ENCODE assay signal across 19 mouse cellular contexts in the genomic region with DNA sequence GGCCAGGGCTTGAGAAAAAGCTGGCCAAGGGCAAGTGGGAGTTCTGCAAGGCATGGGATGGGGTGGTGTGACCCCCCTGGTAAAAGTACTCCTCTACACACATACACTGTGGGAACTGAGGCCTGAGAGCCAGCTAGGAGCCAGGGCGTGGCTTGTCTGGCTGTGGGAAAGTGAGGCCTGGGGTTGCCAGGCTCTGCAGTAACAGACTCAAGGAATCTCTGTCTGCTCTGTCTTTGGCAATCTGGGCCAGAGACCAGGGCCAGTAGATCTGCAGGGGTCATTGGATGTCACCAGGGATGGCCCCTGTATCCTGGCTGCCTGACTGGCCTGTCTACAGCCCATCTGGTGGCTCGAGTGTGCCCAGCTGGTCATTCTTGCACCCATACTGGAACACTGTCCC.
DNase-seq lines count a peak whose midpoint lies in the region; ATAC-seq and TF ChIP-seq lines count a peak whose summit lies in the region.
"Had no signal": no experiment of that assay in that cellular context is flagged by ENCODE, and none has a peak within 500 bp of the region (broad histone marks: within the 10 kb centered on the region; RNA-seq: fewer than 3 reads in every experiment).

No protein-coding gene starts in this region.

- TF ChIP-seq CTCF in forebrain, postnatal 0 days (IDR thresholded peaks at IDR 0.05; ENCODE audit: low read depth) = no peak
- TF ChIP-seq CTCF in stomach, postnatal 0 days (IDR thresholded peaks at IDR 0.05; ENCODE audit: low read depth) = no peak

- H3K36me3 ChIP-seq in forebrain, postnatal 0 days (ENCODE audit: insufficient read depth) = no peaks in the 10 kb centered on the region
- no peaks in the 10 kb centered on the region for H3K36me3 ChIP-seq in midbrain, embryonic 13.5 days
- H3K36me3 ChIP-seq in stomach, postnatal 0 days (ENCODE audit: control insufficient read depth, insufficient read depth, low read length) = no peaks in the 10 kb centered on the region
- H3K36me3 ChIP-seq: G1E had no signal

- peaks cover 6% of the 10 kb centered on the region; the same call in 1 of the 2 replicates for H3K4me1 ChIP-seq in forebrain, postnatal 0 days (ENCODE audit: insufficient read depth)
- peaks cover 47% of the 10 kb centered on the region for H3K4me1 ChIP-seq in midbrain, embryonic 13.5 days (replicated peaks)
- no peaks in the 10 kb centered on the region for H3K4me1 ChIP-seq in stomach, postnatal 0 days (replicated peaks; ENCODE audit: control insufficient read depth, insufficient read depth)

- no peaks in the 10 kb centered on the region for H3K9me3 ChIP-seq in forebrain, postnatal 0 days (ENCODE audit: low read length)
- H3K9me3 ChIP-seq in midbrain, embryonic 13.5 days = no peaks in the 10 kb centered on the region
- no peaks in the 10 kb centered on the region for H3K9me3 ChIP-seq in stomach, postnatal 0 days (ENCODE audit: control insufficient read depth, low read length)
- H3K9me3 ChIP-seq: G1E had no signal

- TF ChIP-seq EP300 in stomach, postnatal 0 days (optimal IDR thresholded peaks at IDR 0.05) = no peak

- intact Hi-C loops in left cerebral cortex, postnatal 4 days (cut with DNase I) = no loop called here
- intact Hi-C loops in left cerebral cortex, postnatal 36 days (cut with DNase I) = no loop called here
- intact Hi-C loops in heart, postnatal 36 days (cut with DNase I) = no loop called here

- H3K27me3 ChIP-seq in forebrain, postnatal 0 days (ENCODE audit: insufficient read depth, low read length) = no peaks in the 10 kb centered on the region
- 0 out of 2 replicates have a peak, but pooled peaks cover 3% of the 10 kb centered on the region for H3K27me3 ChIP-seq in midbrain, embryonic 13.5 days
- H3K27me3 ChIP-seq in stomach, postnatal 0 days (ENCODE audit: control insufficient read depth, insufficient read depth, low read length) = no peaks in the 10 kb centered on the region

- WGBS in forebrain, postnatal 0 days = 54% methylated on average over 2 of the region's 2 CpGs
- 47% methylated on average over 2 of the region's 2 CpGs for WGBS in midbrain, embryonic 13.5 days
- WGBS in stomach, postnatal 0 days = 69% methylated on average over 2 of the region's 2 CpGs

- H3K4me2 ChIP-seq in forebrain, postnatal 0 days (ENCODE audit: low read depth) = no peak overlapping the region
- no peak overlapping the region for H3K4me2 ChIP-seq in midbrain, embryonic 13.5 days (replicated peaks)
- no peak overlapping the region for H3K4me2 ChIP-seq in stomach, postnatal 0 days (replicated peaks; ENCODE audit: low read depth)
- H3K4me2 ChIP-seq: heart, embryonic 11.5 days had no signal

- no peak overlapping the region for H3K9ac ChIP-seq in forebrain, postnatal 0 days
- no peak overlapping the region for H3K9ac ChIP-seq in midbrain, embryonic 13.5 days (replicated peaks)
- no peak overlapping the region for H3K9ac ChIP-seq in stomach, postnatal 0 days (ENCODE audit: low read length)

- ATAC-seq in forebrain, postnatal 0 days = 0 out of 2 replicates have a peak, but pooled peaks have one; percentile 32
- ATAC-seq in midbrain, embryonic 13.5 days = no peak
- ATAC-seq in stomach, postnatal 0 days (ENCODE audit: low FRiP score, low TSS enrichment) = no peak

- no peak overlapping the region for H3K27ac ChIP-seq in forebrain, postnatal 0 days (ENCODE audit: low read depth, low read length)
- H3K27ac ChIP-seq in midbrain, embryonic 13.5 days = peak overlapping the region; percentile 19; the same call in 1 of the 2 replicates
- H3K27ac ChIP-seq in stomach, postnatal 0 days (replicated peaks) = no peak overlapping the region
- H3K27ac ChIP-seq: gastrocnemius, adult 2 months had no signal

- DNase-seq in cerebellum, postnatal 10 days = peak; percentile 34 to 59
- DNase-seq in cerebellum, postnatal 4 days (ENCODE audit: low spot score in 2 of 2) = no peak
- DNase-seq in left cerebral cortex, postnatal 4 days = peak; percentile 51
- no peak for DNase-seq in left cerebral cortex, postnatal 36 days (ENCODE audit: low spot score in 2 of 2)
- no peak for DNase-seq in forebrain, postnatal 0 days
- DNase-seq in stomach, postnatal 0 days (ENCODE audit: low spot score) = no peak
- DNase-seq in heart, postnatal 36 days = no peak
- DNase-seq: adrenal gland, postnatal 36 days; embryo, embryonic 11 days; gastrocnemius, adult 2 months; heart, postnatal 14 days; kidney, adult 8-10 months; kidney, postnatal 25 days; liver; lung, adult 18-20 months; thymus, postnatal 14 days had no signal

- H3K4me3 ChIP-seq in forebrain, postnatal 0 days (ENCODE audit: low read depth, low read length) = no peak overlapping the region
- H3K4me3 ChIP-seq in midbrain, embryonic 13.5 days (replicated peaks) = no peak overlapping the region
- H3K4me3 ChIP-seq in stomach, postnatal 0 days (ENCODE audit: low read depth, low read length) = no peak overlapping the region
- H3K4me3 ChIP-seq: gastrocnemius, adult 2 months had no signal

Comparison
In these comparisons a context has a peak if more than half of its experiments do, and no peak if none do; other contexts are left out.
1. DNase-seq: peak in cerebellum, postnatal 10 days (2 of 2) and left cerebral cortex, postnatal 4 days (single experiment); none in cerebellum, postnatal 4 days (0 of 2), left cerebral cortex, postnatal 36 days (0 of 2), forebrain, postnatal 0 days (single experiment), stomach, postnatal 0 days (single experiment) and heart, postnatal 36 days (0 of 2).